Mouse (Mus musculus): ENCODE measurements at regions not wholly inside any gene's neighbourhood (a gene's known extent, or its start where the extent isn't known, plus 50 kb on each side); places are given as distances from the start of the nearest gene placed in this dataset.

DNA sequence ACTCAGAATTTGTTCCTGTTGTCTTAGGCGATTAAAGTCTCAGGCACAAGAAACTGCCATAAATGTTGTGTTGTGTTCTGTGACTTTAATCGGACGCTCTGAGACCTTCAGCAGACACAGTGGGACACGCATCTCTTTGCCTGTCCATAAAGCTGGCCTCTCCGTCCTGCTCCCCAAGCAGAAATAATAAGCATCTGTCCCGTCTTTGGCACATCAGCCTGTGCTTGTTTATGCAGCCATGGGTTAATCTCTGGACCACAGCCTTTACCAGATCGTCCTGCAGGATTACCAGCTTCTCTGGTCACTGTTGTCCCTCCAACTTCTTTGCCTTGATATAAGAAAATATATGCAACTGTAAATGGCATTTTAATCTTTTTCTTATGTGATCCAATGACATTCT, 87.7 kb upstream of the Ret start:
- no peak for DNase-seq (ENCODE audit: low read depth, low spot score)

DNA sequence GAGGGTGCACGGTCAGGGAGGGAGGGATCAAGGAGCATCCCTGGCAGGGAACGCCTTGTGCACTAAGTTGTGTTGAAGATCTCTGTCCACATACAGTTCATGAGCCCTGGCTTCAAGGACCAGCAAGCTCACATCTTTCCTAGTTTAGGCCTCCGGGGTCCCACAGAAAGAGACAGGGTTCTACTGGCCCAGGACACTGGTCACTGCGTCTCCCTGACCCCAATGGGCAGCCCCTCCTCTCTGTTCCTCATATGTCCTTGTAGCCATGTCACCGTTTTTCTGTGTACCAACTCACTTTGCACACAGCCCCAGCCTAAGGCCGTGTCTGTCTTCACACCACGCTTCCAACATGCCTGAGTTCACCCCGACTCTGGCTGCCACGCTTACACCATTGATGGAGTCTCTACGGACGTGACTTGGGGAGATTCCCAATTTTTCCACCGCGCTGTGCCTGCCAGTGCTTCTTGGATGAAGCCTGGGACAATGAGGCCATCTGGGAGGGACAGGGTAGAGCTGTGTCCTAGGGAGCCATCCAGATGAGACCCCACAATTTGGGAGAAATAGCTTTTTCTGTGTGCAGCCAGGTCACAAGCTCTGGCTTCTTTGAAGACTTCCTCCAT, 86.5 kb upstream of the Ret start:
- no peak for DNase-seq (ENCODE audit: low read depth, low spot score)

DNA sequence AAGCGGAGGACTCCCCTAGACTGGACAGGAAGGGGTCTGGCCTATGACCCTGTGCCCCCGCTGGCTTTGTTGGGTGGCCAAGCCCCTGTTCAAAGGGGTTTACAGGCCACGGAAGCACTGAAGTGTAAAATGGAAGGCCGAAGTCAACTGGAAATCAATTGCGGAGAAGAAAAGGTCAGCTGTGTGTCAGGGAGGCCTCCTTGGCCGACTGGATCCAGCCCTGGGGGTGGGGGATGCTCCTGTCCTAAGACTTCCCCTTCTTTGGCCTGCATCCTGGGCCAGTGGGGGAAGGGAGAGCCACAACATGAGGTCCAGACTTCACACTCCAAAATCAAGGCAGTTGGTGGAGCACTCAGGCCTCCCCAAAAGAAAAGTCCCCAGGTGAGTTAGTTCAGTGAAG, 66.4 kb upstream of the Ret start:
- no peak for DNase-seq (ENCODE audit: low read depth, low spot score)

DNA sequence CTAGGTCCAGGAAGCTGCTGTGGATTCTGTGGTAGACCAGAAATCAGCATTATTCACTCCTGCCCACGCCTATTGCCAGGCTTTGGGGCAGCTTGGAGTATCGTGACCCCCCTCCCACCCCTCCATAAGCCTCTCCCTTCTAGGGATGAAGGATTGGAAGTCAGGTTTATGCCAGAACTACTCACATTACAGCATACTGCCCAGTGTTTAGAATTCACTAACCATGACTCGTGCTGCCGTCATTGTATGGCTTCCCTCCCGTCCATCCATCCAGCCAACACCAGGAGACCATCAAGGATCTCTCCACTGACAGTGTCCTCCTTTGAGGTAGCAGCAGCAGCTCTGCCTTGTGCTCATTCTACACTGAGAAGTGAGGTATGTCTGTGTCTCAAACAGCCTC, 62.4 kb upstream of the Ret start:
- no peak for DNase-seq (ENCODE audit: low read depth, low spot score)

DNA sequence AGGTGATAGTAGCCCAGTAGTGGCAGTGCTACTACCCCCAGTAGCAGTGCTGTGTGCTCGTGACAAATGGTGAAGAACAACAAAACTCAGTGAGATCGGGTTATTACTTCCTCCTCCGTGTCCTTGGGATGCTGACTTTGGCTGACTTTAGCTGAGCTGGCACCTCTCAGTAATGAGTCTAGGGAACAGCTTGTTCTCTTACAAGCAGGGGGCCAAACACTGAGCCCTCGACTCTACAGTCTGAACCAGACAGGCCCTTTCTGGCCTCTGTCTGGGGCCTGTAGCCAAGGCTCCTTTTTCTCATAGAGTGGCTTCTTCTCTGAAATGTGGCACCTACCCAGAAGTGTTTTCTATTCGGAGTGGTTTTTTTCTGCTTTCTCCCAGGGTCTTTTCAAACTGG, 57.4 kb upstream of the Ret start:
- no peak for DNase-seq (ENCODE audit: low read depth, low spot score)

DNA sequence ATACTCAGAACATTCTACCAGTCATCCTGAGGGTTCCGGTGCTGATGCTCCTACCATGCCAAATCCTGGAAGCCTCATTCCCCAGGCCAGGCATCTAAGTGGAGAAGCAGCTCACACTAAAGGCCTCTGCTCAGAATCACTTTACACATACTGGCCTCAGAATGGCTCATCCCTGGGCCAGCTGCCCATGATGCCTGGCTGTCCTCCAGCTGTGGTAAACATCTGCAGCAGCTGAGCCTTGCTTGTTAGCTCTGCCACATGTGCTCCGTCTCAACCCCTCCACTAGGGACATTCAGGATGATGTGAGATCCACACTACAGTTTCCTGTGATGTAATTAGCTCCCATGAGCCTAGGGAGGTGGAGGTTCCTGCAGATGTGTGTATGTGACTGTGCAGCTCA, 55.2 kb upstream of the Ret start:
- no peak for DNase-seq (ENCODE audit: low read depth, low spot score)

DNA sequence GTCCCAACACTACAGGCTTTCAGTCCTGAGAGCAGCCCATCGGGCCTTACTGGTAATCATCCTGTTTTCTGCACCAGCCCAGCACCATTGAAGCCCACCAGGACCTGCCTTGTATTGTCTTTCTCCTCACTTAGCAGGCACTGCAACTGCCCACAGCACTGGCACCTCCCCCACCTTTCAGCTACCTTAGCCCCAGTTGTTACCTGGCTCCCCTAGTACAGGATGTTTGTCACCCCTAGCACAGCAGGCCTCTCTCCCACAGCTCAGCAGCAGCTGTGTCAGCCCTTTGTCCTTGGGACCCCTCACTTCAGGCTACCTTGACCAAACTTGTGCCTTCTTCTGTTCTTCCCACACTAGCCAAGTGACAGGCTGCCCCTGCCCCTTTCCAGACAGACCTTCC, 53.6 kb upstream of the Ret start:
- DNase-seq (ENCODE audit: low read depth, low spot score) = no peak

DNA sequence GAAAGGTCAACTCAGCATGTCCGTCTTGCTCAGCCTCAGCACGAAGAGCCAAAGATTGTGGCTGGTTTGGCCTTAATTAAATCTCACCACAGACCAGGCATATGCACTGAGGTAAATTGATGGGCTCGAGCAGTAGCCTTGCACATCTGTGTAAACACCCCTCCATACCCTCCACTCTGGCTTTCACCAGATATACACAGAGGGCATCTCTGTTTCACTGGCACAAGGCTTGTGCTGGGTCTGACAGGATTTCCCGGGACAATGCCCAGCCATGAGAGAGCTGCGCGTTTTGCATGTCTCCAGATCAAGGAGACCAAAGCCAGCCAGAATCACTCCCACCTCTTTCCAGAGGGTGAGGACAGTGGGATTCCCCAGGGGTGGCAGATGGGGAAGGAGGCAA, 52.5 kb upstream of the Ret start:
- no peak for DNase-seq (ENCODE audit: low read depth, low spot score)

Data from A20 (cell line).